Mouse (Mus musculus) stomach, embryonic 14.5 days (tissue): ENCODE results near the gene Rufy4. TPM values are rescaled to one million over a fixed set of nuclear protein-coding genes. Genes with fewer than 3 reads are reported as not detected.

Experiments used
- ATAC-seq: fragments of 200-750 bp; cut with Nextera tagmentation; 2 replicates; pipeline ENCODE4 v1.8.0; 2017; ENCODE audit warnings: low read depth, moderate TSS enrichment; ENCODE audit not compliant: insufficient number of reproducible peaks, insufficient read depth, low FRiP score
- H3K27ac ChIP-seq: fragments of 300-500 bp; sonication (generic); 2 replicates; pipeline ENCODE4 v1.5.1; 2014; ENCODE audit warnings: mild to moderate bottlenecking, low read length, moderate library complexity, mixed read lengths
- H3K27me3 ChIP-seq: fragments of 300-500 bp; sonication (generic); 2 replicates; pipeline ENCODE4 v1.6.1; 2014; ENCODE audit warnings: low read length, control low read depth, mixed read lengths; ENCODE audit not compliant: control insufficient read depth, insufficient read depth
- H3K36me3 ChIP-seq: fragments of 300-500 bp; sonication (generic); 2 replicates; pipeline ENCODE4 v1.6.1; 2014; ENCODE audit warnings: mild to moderate bottlenecking, control low read depth, low read length, moderate library complexity, mixed read lengths; ENCODE audit not compliant: control insufficient read depth, insufficient read depth
- H3K4me1 ChIP-seq: fragments of 300-500 bp; sonication (generic); 2 replicates; pipeline ENCODE4 v1.6.1; 2014; ENCODE audit warnings: low read length, control low read depth, mixed read lengths; ENCODE audit not compliant: control insufficient read depth, insufficient read depth
- H3K4me2 ChIP-seq: fragments of 300-500 bp; sonication (generic); replicated peaks from 2 replicates; pipeline ENCODE4 v1.6.1; 2014; ENCODE audit warnings: low read depth, low read length, control low read depth
- H3K4me3 ChIP-seq: fragments of 300-500 bp; sonication (generic); 2 replicates; pipeline ENCODE4 v1.5.1; 2014; ENCODE audit warnings: low read depth, low read length, control low read depth
- H3K9ac ChIP-seq: fragments of 300-500 bp; sonication (generic); replicated peaks from 2 replicates; pipeline ENCODE4 v1.6.1; 2014; ENCODE audit warnings: low read depth, mild to moderate bottlenecking, control low read depth, low read length, moderate library complexity, mixed read lengths
- H3K9me3 ChIP-seq: fragments of 300-500 bp; sonication (generic); 2 replicates; pipeline ENCODE4 v1.6.1; 2016; ENCODE audit warnings: low read depth, low read length, control low read depth; ENCODE audit not compliant: control insufficient read depth
- WGBS: fragments of 180-500 bp; shearing (Covaris S2); extraction: QIAGEN DNeasy Blood & Tissue Kit; methylation state at CpG from one replicate; pipeline ENCODE4 v1.1.7; 2014; 5-methylcytosine and 5-hydroxymethylcytosine counted together
- polyA plus RNA-seq: library from polyadenylated mRNA; unstranded; fragments of >200 nt; fragmentation: Nextera tagmentation; extraction: Ambion mirVana; gene quantifications from 2 replicates; pipeline ENCODE4 v1.2.1, GENCODE M21; 2014

Rufy4 gene
- polyA plus RNA-seq, 1 experiment from 2014 or later = 0.26 TPM

GRCm38 (mm10) chr1:74167136-74167535, 41.8 kb downstream of the Rufy4 start:
- Histone ChIP-seq H3K27me3 (no peaks in the 10 kb centered on the region), H3K4me1 (no peaks in the 10 kb centered on the region), H3K27ac (no peak overlapping the region), H3K4me3 (no peak overlapping the region), H3K36me3 (no peaks in the 10 kb centered on the region), H3K9ac (no peak overlapping the region), H3K4me2 (no peak overlapping the region), H3K9me3 (no peaks in the 10 kb centered on the region)
- 76% methylated on average over 5 of the region's 5 CpGs for WGBS
- ATAC-seq = no peak

GRCm38 (mm10) chr1:74169721-74170120, 44.4 kb downstream of the Rufy4 start:
- H3K4me3 ChIP-seq = no peak overlapping the region
- 82% methylated on average over 3 of the region's 3 CpGs for WGBS
- H3K4me2 ChIP-seq = no peak overlapping the region
- no peaks in the 10 kb centered on the region for H3K4me1 ChIP-seq
- H3K9ac ChIP-seq = no peak overlapping the region
- no peak for ATAC-seq
- H3K27me3 ChIP-seq = no peaks in the 10 kb centered on the region
- H3K27ac ChIP-seq = no peak overlapping the region
- no peaks in the 10 kb centered on the region for H3K36me3 ChIP-seq
- no peaks in the 10 kb centered on the region for H3K9me3 ChIP-seq

DNA sequence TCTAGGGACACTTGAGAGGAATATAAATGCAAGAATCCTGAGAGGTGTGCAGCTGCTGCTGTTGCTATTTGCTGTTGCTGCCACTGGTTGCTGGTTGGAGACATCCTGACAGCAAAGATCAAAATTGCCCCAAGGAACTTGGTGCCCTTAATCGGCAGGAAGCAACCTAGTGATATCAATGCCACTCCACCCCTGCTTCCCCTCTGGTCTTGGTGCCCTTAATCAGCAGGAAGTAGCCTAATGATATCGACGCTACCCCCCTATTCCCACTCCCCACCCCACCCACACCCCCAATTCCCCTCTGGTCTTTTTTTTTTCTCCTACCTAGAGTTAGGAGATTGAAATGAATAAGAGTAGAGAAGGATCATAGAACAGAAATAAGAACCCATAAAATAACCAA, 47.4 kb downstream of the Rufy4 start:
- WGBS = 76% methylated on average over 3 of the region's 3 CpGs
- Histone ChIP-seq H3K9me3 (no peaks in the 10 kb centered on the region), H3K4me3 (no peak overlapping the region), H3K27ac (no peak overlapping the region), H3K27me3 (no peaks in the 10 kb centered on the region), H3K9ac (no peak overlapping the region), H3K4me1 (peaks cover 4% of the 10 kb centered on the region; the same call in 1 of the 2 replicates), H3K4me2 (no peak overlapping the region), H3K36me3 (no peaks in the 10 kb centered on the region)
- no peak for ATAC-seq

- 41% methylated on average over 4 of the region's 4 CpGs for WGBS
- peak; percentile 49; the same call in 1 of the 2 replicates for ATAC-seq
- H3K27ac ChIP-seq = no peak overlapping the region; the same call in 1 of the 2 replicates
Observed at GRCm38 (mm10) chr1:74175731-74176130, 50.4 kb downstream of the Rufy4 start.

GRCm38 (mm10) chr1:74178618-74179017, 53.3 kb downstream of the Rufy4 start:
- H3K36me3 ChIP-seq = no peaks in the 10 kb centered on the region
- peak overlapping the region; percentile 1; the same call in 1 of the 2 replicates for H3K27ac ChIP-seq
- no peak overlapping the region for H3K4me3 ChIP-seq
- peaks cover 16% of the 10 kb centered on the region for H3K4me1 ChIP-seq
- no peak overlapping the region for H3K4me2 ChIP-seq
- H3K9me3 ChIP-seq = no peaks in the 10 kb centered on the region
- no peak for ATAC-seq
- H3K9ac ChIP-seq = no peak overlapping the region
- H3K27me3 ChIP-seq = no peaks in the 10 kb centered on the region
- WGBS = 79% methylated on average over 3 of the region's 3 CpGs

More at GRCm38 (mm10) chr1:74175731-74176130, 50.4 kb downstream of the Rufy4 start:
- Histone ChIP-seq H3K9me3 (no peaks in the 10 kb centered on the region), H3K9ac (no peak overlapping the region), H3K4me2 (no peak overlapping the region), H3K4me3 (no peak overlapping the region), H3K4me1 (peaks cover 16% of the 10 kb centered on the region), H3K36me3 (no peaks in the 10 kb centered on the region), H3K27me3 (no peaks in the 10 kb centered on the region)

DNA sequence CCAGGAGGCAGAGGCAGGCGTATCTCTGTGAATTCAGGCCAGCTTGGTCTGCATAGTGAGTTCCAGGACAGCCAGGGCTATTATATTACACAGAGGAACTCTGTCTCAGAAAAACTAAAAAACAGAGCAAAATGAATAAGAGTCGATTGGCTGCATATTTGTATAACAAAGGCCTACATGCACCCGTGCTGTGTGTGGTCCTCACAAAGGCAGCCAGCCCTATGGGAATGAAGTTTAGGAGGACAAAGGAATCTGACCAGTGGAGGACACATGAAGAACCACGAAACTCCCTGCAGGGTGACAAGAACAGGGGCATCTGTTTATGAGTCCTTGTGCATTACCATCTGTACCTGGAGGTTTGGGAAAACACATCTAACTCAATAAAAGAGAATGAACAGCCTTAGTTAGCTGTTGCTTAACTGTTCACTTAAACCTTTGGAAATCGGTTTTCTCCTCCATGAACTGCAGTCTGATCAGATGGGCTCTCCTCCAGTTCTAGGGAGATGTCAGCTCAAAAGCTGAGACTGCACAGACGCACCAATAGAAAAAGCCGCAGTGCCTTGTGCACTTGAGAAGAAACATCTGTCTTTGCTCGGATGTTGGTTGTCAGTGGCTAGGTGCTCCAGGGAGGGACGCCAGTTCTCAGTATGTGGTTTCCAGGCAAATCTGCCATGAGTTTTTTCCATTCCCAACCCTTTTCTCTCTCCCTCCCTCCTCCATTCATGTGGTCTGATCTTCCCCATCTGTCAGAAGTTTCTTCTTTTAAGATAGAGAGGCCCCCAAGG, 54.5 kb downstream of the Rufy4 start:
- Histone ChIP-seq H3K27ac (peak overlapping the region; percentile 86), H3K27me3 (no peaks in the 10 kb centered on the region), H3K9me3 (no peaks in the 10 kb centered on the region), H3K36me3 (no peaks in the 10 kb centered on the region), H3K4me2 (no peak overlapping the region), H3K9ac (no peak overlapping the region), H3K4me1 (peaks cover 16% of the 10 kb centered on the region), H3K4me3 (no peak overlapping the region)
- 32% methylated on average over 9 of the region's 9 CpGs for WGBS
- peak; percentile 78; the same call in 1 of the 2 replicates for ATAC-seq

- ATAC-seq = no peak
- H3K9me3 ChIP-seq = no peaks in the 10 kb centered on the region
Observed at GRCm38 (mm10) chr1:74181462-74181861, 56.1 kb downstream of the Rufy4 start.

DNA sequence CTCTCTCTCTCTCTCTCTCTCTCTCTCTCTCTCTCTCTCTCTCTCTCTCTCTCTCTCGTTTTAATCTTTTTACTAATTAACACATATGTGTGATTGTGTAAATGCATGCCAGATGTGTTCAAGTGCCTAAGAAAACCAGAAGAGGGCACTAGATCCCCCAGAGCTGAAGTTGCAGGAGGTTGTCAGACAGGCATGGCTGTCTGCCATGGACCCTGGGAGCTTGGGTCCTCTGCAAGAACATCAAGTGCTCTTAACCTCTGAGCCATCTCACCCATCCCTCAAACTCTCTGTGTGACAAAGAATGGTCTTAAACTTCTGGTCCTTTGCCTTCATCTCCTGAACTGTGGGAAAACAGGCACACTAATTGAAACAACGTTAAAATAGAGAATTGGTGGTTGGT, 57.7 kb downstream of the Rufy4 start:
- no peak overlapping the region for H3K9ac ChIP-seq

More at GRCm38 (mm10) chr1:74181462-74181861, 56.1 kb downstream of the Rufy4 start:
- H3K36me3 ChIP-seq = no peaks in the 10 kb centered on the region
- no peak overlapping the region for H3K27ac ChIP-seq
- H3K4me2 ChIP-seq = no peak overlapping the region
- peaks cover 12% of the 10 kb centered on the region for H3K4me1 ChIP-seq
- no peaks in the 10 kb centered on the region for H3K27me3 ChIP-seq
- H3K9ac ChIP-seq = no peak overlapping the region
- WGBS = 69% methylated on average over 2 of the region's 2 CpGs
- H3K4me3 ChIP-seq = no peak overlapping the region

More for the DNA sequence above, 57.7 kb downstream of the Rufy4 start:
- Histone ChIP-seq H3K9me3 (no peaks in the 10 kb centered on the region), H3K4me1 (peaks cover 9% of the 10 kb centered on the region; the same call in 1 of the 2 replicates), H3K27me3 (no peaks in the 10 kb centered on the region), H3K36me3 (no peaks in the 10 kb centered on the region), H3K4me3 (no peak overlapping the region), H3K4me2 (no peak overlapping the region), H3K27ac (no peak overlapping the region)
- no peak for ATAC-seq
- WGBS = 55% methylated on average over 2 of the region's 2 CpGs
